Mouse (Mus musculus) adrenal gland (tissue): Measurements from ENCODE around the gene Nop9.
"Not testable (repeated sequence)": the region's sequence is repeated elsewhere in the genome, so short reads cannot be mapped to it uniquely, and the experiment has no call there.

ENCODE experiments used
- intact Hi-C: fragments of 180-260 bp; cut with DNase I; formaldehyde crosslinking; loops from one replicate; pipeline ENCODE4 v1.15.1; 2025

The Nop9 gene

DNA sequence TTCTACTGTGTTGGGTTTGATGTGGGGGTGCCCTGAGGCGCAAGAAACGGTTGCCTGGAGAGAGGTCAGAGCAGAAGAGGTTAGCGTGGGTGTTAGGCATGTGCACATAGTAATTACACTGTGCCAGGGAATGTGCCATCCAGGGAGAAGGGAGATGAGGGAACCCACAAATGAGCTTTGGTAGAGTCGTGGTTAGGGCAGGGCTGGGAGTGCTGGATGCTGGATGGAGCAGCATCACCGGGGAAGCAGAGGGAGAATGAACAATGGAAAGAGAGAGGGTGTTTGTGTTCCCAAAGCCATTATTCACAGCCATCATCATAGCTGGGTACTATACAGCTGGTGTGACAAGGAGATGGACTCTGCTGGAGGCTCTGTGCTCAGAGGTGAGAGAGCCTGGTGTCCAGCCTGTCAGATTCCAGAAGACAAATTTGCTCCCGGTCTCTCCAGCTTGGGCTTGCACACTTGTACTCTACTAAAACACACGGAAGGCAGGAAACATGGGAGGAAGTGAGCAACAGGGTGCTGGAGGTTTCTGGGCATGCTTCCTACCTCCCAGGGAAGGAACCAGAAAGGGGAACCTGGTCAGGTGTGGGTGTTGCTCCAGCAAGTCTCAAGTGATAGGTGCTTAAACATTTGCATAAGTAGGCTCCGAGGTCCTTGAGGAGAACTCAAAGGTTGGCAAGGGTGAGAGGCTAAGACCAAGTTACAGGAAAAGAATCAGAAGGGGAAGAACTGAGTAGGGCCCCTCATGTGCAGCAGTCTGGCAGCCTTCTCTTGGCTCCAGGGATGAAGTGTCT, 17.4 kb upstream of the Nop9 start:
- intact Hi-C loops, result no loop called here

GRCm38 (mm10) chr14:55730116-55730515, 15.4 kb upstream of the Nop9 start:
- intact Hi-C loops, result no loop called here

DNA sequence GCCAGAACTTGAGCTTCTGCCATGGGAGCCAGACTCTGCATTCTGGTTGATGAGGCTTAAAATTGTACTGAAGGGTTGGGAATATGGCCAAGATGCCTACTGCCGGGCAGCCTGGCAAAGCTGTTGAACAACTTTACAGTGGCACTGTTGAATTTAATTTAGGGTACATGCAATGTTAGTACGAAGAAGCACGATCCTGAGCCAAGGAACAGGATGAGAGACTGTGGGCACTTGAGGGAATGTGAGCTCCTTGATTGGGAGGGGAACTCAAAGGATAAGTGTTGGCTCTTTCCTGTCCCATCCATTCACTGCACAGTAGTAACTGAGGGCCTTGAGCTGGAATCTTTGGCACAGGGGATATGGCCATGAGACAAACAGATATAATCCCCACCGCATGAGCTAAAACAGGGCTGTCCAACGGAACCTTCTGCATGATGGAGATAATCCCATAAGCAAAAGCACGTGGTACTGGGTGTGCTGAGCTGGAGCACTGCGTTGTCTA, 14.9 kb upstream of the Nop9 start:
- intact Hi-C loops, result no loop called here

DNA sequence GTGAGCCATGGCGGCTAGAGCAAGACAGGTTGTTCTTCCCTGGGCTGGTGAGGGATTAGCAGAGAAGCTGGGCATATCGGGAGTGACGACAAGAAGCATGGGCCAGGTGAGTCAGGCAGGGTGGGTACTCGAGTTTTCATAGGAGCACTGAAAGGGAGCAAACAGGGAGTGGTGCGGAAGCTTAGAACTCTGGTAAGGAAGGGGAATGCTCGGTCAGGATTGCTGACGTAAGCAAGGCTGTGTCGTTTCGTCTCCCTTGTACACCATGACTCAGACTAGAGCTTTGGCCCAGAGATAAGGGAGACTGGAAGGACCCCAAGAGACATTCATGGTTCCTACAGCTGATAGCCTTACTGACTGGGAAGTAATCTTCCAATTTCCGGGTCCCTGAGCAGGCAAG, 11.6 kb upstream of the Nop9 start:
- intact Hi-C loops, result no loop called here

GRCm38 (mm10) chr14:55734869-55735268, 10.6 kb upstream of the Nop9 start:
- intact Hi-C loops, result no loop called here

DNA sequence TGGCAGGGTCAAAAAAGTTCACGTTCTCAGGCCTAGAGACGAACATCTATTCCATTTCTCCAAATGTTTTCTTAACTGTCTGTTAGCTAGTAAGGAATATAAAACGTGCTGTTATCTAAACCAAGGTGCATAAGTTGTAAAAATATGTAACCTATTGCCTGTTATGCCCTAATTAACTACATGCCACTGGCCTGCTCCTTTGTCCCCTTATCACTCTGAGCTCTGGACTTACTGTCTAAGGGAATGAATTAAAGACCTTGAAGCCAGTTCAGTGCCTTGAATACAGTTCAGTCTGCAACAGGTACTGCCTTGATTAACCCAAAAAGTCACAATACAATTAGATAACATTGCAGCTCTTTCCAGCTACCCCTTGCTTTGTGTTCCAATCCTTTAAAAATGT, 10.2 kb upstream of the Nop9 start:
- intact Hi-C loops, result no loop called here

- intact Hi-C loops, result no loop called here
Observed at GRCm38 (mm10) chr14:55735758-55736157, 9.7 kb upstream of the Nop9 start.

DNA sequence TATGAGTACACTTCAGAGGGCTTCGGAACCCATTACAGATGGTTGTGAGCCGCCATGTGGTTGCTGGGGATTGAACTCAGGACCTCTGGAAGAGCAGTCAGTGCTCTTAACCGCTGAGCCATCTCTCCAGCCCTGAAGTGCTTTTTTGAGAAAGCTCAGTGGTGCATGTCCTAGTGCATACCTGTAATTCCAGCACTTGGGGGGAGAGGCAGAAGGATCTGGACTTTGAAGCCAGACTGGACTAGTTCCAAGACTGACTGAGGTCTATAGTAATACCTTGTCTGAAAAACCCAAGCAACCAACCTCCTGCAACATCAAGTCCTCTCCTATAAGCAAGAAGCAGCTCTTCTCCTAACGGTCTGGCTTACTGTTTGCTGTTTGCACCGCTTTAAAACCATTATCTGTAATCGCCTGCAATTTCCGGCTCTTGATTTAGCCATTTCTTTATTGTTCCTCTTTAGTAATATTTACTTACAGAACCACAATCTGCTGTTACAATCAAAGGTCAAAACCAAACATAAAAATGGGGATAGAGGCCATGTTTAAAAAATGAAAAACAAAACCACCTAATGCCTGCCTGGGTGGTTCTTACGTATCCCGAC, 8.3 kb upstream of the Nop9 start:
- intact Hi-C loops, result no loop called here

DNA sequence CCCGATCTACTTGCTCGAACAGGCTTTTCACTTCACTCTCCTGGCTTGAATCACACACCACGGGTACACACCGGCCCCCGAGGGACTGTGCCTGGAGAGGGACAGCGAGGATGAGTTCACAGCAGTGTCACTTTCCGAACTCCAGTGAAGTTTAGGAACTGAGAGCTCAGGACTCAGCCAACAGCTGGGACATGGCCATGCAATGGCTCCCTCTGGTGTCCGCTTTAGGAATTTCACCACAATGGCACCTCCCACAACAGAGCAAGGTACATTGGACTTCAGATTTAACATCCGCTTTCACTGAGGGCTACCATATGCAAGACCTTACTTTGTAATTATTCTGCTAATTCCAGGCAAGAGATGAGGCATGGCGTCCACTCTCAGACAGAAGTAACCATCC, 1.8 kb upstream of the Nop9 start:
- intact Hi-C loops, result loop anchor here (2.0 kb wide), 2 partner anchors 59 to 109 kb away; partner anchors contain the start of gene Ipo4

DNA sequence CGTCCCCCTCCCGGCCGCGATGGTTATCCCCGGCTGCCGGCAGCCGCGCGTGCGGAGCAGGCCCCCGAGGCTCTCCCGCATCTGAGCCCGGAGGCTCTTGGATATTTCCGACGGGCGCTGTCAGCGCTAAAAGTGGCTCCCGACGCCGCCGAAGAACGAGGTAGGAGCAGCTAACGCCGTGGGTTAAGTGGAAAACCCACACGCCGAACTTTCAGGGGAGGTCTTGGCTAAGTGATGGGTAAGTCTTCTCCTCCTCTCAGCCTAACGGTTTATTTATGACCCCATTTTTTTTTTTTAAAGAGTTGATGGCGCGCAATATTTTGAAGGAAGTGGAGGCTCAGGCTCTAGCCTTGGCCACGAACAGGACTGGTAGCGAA, 356 bp downstream of the Nop9 start:
- intact Hi-C loops, result loop anchor here (2.0 kb wide), 1 partner anchor 111 kb away; the partner anchor contains the start of gene Ipo4

DNA sequence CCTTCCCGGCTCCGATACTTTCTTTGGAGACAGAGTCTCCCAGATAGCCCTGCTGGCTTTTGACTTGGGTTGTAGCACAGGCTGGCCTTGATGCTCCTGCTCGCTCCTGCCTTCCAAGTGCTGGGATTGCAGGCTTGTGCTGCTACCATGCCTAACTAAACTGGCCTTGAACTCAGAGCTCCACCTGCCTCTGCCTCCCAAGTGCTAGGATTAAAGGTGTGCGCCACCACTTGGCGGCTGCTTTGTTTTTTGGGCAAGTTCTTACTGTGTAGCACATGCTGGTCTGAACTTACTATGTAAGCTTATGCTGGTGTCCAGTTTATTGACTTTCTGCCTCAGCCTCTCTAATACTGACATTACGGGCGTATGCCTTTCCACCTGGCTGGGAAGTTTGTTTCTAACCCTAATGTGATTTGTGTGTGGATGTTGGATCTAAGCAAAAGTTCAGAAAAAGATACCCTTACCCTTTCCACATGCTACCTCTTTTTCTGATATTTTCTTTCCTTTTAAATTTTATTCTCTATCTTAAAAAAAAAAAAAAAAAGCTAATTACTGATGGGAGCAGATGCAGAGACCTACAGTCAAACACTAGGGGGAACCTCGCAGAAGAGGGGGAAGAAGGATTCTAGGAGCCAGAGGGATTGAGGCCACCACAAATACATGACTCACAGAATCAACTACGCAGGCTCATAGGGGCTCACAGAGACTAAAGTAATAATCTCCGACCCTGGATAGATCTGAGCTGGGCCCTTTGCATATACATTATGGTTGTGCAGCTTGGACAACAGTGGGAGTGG, 1.8 kb downstream of the Nop9 start:
- intact Hi-C loops, result no loop called here

DNA sequence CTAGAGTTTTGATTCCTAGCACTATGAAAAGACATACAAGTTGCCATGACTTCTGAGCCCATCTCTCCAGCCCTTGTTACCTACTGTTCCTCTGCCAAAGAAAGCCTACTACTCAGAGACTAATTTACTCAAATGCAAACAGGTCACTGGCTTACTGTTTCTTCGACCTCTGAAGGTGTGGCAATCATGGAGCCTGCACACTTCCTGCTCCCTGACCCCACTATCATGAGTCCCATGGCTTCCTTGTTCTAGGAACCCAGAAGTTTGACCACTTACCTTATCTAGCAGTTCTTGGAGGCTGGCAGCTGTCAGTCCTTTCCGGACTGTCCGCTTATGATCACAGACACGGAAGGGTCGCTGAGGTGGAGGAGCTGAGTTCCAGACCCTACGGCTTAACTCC, 12.1 kb downstream of the Nop9 start:
- intact Hi-C loops, result loop anchor here (5.0 kb wide), 1 partner anchor 130 kb away; no protein-coding TSS in a partner anchor

DNA sequence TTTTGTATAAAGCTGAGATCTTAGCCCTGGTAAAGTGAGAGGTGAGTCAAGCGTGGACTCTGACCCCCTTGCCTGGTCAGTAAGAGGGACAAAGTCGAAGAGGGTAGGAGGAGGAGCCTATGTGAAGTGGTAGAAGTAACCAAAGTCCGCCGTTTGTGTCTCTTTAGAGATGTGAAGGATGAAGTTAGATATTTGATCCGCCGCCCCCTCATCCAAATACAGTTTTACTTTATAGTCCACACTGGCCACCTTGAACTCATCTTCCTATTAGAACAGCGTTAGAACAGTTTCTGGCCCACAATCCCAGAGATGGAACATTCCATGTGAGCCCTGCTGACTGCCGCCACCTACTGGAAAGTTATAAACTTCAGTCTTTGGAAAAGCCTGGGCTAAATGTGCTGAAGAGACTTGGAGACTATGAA, 12.9 kb downstream of the Nop9 start, which contains the start of gene Cideb:
Gene Cideb, minus strand, starts transcription at position 96 of the 422 bp plus-strand sequence.
- intact Hi-C loops, result loop anchor here (5.0 kb wide), 1 partner anchor 131 kb away; no protein-coding TSS in a partner anchor

- intact Hi-C loops, result not testable (repeated sequence)
Observed at GRCm38 (mm10) chr14:55760156-55760555, 14.7 kb downstream of the Nop9 start.

DNA sequence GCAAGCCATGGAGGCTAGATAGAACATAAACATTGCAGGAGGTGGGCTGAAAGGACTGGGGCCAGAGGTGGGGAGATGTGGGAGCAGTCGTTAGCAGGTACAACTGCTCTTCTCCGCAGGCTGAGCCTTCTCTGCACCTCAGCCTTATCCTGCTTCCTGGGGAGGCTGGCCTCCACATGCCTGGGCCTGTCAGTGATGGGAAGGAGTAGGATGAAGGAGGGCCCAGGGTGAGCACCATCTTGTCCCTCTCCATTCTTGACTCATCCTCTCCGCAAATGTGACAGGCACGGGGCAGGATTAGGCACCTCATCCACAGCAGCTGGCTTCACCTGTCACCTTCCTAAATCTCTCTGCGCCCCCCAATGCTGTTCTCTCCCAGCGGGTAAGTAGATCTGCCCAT, 15.7 kb downstream of the Nop9 start, which contains the start of gene Ltb4r2:
Gene Ltb4r2, plus strand, starts transcription at position 266 of the 400 bp plus-strand sequence.
- intact Hi-C loops, result no loop called here

DNA sequence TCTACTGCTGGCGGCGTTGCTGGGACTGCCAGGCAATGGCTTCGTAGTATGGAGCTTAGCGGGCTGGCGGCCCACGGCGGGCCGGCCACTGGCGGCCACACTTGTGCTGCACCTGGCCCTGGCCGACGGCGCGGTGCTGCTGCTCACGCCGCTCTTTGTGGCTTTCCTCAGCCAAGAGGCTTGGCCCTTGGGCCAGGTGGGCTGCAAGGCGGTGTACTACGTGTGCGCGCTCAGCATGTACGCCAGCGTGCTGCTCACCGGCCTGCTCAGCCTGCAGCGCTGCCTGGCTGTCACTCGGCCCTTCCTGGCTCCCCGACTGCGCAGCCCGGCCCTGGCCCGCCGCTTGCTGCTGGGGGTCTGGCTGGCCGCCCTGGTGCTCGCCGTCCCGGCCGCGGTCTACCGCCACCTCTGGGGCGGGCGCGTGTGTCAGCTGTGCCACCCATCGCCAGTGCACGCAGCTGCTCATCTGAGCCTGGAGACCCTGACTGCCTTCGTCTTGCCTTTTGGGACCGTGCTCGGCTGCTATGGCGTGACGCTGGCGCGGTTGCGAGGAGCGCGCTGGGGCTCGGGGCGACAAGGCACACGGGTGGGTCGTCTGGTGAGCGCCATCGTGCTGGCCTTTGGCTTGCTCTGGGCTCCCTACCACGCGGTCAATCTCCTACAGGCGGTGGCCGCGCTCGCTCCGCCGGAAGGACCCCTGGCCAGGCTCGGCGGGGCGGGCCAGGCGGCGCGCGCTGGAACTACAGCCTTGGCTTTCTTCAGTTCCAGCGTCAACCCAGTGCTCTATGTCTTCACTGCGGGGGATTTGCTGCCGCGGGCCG, 16.7 kb downstream of the Nop9 start:
- intact Hi-C loops, result no loop called here

DNA sequence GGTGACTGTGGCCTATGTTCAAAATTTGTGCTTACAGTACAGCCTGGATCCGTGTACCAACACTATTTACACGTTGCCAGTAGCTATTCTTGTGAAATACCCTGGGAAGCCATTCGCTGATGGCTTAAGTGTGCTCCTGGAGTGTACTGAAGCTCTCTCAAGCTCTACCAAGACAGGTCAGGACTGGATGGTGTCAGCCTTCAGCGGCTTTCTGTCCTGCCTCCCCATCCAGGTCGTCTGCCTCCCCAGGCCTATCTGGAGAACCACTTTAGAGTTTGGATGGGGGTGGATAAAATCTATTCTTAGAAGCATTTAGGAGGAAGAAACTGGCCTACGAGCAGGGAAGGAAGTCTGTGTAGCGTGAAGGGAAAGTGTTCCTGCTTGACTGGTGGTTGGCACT, 17.7 kb downstream of the Nop9 start:
- intact Hi-C loops, result no loop called here

DNA sequence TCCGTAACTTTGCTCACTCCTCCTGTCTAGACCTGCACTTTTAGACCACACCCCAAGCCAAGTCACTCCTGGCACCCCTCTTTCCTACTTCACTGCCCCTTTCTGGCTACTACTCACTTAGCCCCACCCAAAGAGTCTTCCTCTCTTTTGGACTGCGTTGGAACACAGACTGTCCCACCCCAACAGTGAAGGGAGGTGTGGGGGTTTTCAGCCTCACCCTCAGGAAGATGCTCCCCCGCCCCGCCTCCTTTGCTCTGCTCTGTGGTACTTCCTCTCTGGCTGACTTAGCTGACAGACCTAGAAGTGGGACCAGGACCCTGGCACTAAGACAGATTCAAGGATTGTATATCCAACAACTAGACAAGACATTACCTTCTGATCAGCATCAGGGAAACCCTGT, 20.2 kb downstream of the Nop9 start, which contains the start of gene Ltb4r1:
Gene Ltb4r1, plus strand, starts transcription at position 267 of the 400 bp plus-strand sequence.
- intact Hi-C loops, result no loop called here

DNA sequence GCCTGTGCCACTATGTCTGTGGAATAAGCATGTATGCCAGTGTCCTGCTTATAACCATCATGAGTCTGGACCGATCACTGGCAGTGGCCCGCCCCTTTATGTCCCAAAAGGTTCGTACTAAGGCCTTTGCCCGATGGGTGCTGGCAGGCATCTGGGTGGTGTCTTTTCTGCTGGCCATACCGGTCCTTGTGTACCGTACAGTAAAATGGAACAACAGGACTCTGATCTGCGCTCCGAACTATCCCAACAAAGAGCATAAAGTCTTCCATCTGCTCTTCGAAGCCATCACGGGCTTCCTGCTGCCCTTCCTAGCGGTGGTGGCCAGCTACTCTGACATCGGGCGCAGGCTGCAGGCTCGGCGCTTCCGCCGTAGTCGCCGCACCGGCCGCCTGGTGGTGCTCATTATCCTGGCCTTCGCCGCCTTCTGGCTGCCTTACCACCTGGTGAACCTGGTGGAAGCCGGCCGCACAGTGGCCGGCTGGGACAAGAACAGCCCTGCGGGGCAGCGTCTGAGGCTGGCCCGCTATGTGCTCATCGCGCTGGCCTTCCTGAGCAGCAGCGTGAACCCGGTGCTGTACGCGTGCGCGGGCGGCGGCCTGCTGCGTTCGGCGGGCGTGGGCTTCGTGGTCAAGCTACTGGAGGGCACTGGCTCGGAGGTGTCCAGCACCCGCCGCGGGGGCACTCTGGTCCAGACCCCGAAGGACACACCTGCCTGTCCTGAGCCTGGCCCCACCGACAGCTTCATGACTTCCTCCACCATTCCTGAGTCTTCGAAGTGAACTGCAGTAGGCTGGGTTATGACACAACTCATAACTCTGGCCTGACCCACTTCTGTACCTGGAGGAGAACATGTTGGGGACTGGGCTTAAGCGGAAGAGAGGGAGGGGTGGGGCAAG, 22.3 kb downstream of the Nop9 start:
- intact Hi-C loops, result no loop called here

DNA sequence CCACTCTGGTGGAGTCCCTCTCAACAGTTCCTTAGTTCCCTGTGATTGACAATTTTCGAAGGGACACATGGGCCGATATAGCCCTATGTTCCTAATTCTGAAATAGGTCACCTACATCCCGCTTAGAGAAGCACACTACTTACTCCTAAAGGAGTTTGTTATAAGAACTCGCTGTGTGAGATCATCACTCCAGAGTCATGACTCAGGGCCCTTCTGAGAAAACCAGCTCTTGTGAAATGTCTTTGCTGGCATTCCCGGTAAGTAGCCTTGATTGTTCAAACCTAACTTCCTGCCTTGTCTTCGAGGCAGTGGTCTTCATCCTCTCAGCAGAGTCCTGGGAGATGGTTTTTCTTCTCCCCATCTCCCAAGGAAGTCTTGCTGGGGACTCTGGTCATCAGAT, 23.1 kb downstream of the Nop9 start:
- intact Hi-C loops, result no loop called here
